Mouse (Mus musculus) left cerebral cortex, postnatal 25 days (tissue): ENCODE data around the gene Mfsd4b1. TPM values are rescaled to one million over a fixed set of nuclear protein-coding genes. Genes with fewer than 3 reads are reported as not detected.
"Not testable (repeated sequence)": the region's sequence is repeated elsewhere in the genome, so short reads cannot be mapped to it uniquely, and the experiment has no call there.

ENCODE experiments used
- DNase-seq, 2 experiments: peaks; one replicate each; pipeline ENCODE4 v3.0.0; 2022; ENCODE audit warnings: low spot score in 2 of 2, mixed read lengths in 1 of 2
- intact Hi-C: fragments of 180-260 bp; cut with DNase I; formaldehyde crosslinking; loops from one replicate; pipeline ENCODE4 v1.15.1; 2025
- total RNA-seq, 2 experiments: library from RNA; stranded (reverse); gene quantifications; 2 replicates each; pipeline ENCODE4 v1.2.3; 2021

The Mfsd4b1 gene
- total RNA-seq, 2 experiments from 2014 or later: 0.57 to 0.87 TPM

DNA sequence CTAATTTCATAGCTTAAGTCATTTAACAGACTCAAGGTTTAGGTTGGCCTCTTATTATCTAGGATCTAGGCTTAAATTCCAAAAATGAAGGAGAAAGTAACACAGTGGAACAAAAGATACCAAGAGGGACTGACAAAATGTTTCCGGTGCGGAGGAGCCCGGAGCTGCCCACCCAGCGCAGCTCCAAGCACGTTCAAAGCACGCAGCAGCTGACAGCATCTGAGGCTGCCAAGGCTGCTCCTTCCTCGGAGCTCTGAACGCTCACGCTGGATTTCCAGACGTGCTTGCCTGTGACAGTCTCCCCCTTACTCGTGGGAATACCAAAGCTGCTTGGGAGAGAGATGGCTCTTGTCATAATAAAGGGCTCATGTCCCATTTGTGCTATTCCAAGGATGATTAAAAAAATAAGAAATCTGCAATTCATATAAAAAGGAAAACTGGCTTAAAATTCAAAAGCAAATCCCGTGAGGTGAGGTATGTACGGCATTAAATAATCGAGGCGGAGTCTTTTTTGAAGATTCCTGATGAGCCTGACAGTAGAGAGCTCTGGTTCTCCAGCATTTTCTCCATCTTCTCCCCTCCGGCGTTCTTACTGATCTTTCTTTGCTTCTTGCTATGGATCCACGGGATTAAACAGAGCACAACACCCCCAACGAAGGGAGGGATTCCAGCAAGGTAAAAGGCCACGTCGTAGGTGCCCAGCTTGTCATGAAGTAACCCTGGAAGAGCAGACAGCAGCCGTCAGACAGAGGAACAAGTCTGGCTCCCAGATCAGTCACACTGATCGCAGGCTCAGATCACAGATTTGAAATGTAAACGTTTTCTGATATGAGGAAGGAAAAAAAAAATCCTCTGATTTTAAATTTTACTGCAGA, 11.9 kb upstream of the Mfsd4b1 start:
- DNase-seq: peak; percentile 59 to 81
- intact Hi-C loops: no loop called here

DNA sequence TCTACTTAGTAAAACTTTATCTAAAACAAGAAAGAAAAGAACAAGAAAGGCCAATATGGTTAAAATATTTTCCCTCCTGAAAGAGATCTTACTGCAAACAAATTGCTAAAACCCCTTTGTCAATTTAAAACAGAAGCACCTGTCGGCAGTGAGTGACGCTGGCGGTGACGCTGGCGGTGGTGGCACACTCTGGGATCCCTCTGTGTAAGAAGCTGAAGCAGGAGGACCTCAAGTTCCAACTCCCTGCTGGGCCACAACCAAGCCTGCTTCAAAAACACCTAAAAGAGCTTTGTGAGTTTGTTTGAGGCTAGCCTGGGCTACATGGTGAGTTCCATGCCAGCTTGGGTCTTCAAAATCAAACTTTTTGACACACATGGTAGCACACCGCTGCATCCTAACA, 9.9 kb upstream of the Mfsd4b1 start:
- intact Hi-C loops: no loop called here
- DNase-seq: no peak

- no peak for DNase-seq
- intact Hi-C loops: no loop called here
Measured at GRCm38 (mm10) chr10:40032897-40033296, 7.8 kb upstream of the Mfsd4b1 start.

DNA sequence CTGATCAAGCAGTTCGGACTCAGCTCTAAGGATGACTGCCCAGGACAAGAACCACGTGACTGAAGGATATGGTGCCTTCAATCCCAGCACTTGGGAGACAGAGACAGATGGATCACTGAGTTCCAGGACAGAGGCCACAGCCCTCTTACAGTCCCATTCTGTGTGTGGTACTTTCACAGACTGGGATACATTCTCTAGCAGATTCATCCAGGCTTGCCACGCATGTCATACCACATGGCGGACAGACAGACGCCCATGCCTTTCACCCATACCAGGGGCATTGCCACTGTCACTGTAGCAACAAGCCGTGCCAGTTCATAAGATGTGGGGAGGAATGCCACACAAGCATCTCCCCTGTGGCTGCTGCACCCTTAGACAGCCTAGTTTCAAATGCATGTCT, 5.6 kb upstream of the Mfsd4b1 start:
- DNase-seq: no peak
- intact Hi-C loops: no loop called here

GRCm38 (mm10) chr10:40029610-40030009, 4.5 kb upstream of the Mfsd4b1 start:
- intact Hi-C loops: no loop called here
- DNase-seq: no peak

GRCm38 (mm10) chr10:40028091-40028490, 3.0 kb upstream of the Mfsd4b1 start:
- intact Hi-C loops: no loop called here
- no peak for DNase-seq

- no peak for DNase-seq
- intact Hi-C loops: no loop called here
Measured at GRCm38 (mm10) chr10:40026546-40026945, 1.5 kb upstream of the Mfsd4b1 start.

GRCm38 (mm10) chr10:40025560-40025959, 492 bp upstream of the Mfsd4b1 start:
- intact Hi-C loops: no loop called here
- no peak for DNase-seq

DNA sequence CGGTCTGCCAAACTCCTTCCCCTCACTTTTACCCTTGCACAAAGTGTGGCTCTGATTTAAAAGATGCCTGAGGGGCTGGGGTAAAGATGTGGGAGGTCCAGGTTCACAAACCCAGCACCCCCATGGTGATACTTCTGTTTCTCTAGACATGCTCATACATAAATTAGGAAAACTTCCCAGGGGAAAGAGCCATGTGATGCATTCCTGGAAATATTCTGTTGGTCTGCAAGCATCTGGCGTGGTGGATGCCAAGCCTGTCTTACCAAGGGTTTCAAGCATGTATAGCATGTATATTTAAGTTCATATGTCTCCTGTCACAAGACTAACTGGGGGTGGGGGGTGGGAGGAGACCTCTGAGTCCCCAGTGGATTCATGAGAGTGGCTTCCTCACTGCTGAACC, 4.7 kb downstream of the Mfsd4b1 start:
- DNase-seq: no peak
- intact Hi-C loops: no loop called here

GRCm38 (mm10) chr10:40019492-40019891, 5.6 kb downstream of the Mfsd4b1 start:
- intact Hi-C loops: no loop called here
- DNase-seq: no peak

- intact Hi-C loops: no loop called here
- DNase-seq: no peak
Measured at GRCm38 (mm10) chr10:40018261-40018860, 6.7 kb downstream of the Mfsd4b1 start.

DNA sequence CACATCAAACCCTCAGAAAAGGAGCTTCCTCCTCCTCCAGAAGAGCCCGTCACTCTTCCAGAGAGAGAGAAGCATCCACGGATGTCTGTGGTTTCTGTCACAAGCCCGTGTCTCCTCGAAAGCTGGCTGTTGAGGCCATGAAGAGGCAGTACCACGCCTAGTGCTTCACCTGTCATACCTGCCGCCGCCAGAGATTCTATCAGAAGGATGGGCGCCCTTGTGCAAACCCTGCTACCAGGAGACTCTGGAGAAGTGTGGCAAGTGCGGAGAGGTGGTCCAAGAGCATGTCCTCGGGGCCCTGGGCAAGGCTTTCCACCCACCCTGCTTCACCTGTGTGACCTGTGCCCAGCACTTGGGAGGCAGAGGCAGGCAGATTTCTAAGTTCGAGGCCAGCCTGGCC, 15.5 kb downstream of the Mfsd4b1 start:
- intact Hi-C loops: no loop called here
- DNase-seq: no peak

GRCm38 (mm10) chr10:40008847-40009246, 16.2 kb downstream of the Mfsd4b1 start:
- DNase-seq, intact Hi-C loops: not testable (repeated sequence)

DNA sequence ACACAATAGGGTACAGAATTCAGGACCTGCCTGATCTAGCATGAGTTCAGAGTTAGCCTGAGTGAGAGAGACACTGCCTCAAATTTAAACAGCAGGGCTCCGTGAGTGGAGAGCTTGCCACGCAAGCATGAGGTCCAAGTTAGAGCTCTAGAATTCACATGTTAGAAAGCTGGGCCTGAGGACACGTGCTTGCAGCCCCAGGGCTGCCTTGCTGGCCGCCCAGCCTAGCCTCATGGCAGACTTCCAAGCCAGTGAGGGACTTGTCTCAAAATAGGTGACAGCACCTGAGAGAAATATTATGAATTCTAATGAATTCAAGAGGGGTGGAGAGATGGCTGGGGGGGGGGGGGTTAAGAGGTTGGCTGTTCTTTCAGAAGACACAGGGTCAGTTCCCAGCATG, 17.1 kb downstream of the Mfsd4b1 start:
- intact Hi-C loops: no loop called here
- no peak for DNase-seq

DNA sequence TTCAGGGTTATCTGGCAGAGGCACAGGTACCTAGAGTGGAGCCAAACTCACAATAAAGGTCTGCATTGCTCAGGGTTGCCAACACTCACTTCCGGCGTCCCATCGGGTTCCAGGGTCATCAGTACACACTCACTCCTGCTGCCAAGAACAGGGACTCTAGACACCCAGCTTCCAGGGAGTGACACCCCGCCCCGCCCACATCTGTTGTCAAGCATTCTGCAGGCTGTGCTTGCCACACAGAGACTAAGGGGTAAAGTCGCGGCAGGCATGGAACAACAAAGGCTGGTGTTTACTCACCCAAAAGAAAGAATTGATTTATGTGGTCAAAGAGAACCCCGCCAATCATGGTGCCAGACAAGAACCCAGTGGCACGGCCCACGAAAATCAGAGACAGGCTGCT, 18.1 kb downstream of the Mfsd4b1 start:
- no peak for DNase-seq
- intact Hi-C loops: no loop called here

DNA sequence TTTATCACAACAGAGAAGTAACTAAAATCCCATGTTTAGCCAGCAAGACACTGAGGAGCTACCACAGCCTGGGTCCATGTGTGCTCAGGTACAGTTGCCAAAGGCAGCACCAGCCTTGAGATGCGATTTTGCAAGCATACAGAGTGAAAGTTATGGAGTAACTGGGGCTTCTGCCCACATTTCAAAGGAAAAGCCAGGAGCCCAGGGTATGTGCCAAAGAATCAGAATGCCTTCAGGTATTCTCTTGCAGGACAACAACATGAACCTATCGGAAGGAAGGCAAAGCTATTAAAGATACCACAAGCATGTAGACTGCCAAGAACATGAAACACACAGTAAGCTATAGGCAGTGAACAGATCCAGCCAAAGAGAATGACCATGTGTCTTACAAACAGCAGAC, 24.3 kb downstream of the Mfsd4b1 start:
- intact Hi-C loops: no loop called here
- no peak for DNase-seq

GRCm38 (mm10) chr10:39991155-39991554, 33.9 kb downstream of the Mfsd4b1 start:
- no peak for DNase-seq
- intact Hi-C loops: no loop called here

GRCm38 (mm10) chr10:39986466-39986865, 38.6 kb downstream of the Mfsd4b1 start, which contains the start of gene Mfsd4b5:
Mfsd4b5 (minus strand) TSS chr10:39986646.
- no peak for DNase-seq
- intact Hi-C loops: no loop called here

- DNase-seq: no peak
- intact Hi-C loops: no loop called here
Measured at GRCm38 (mm10) chr10:39982604-39983003, 42.5 kb downstream of the Mfsd4b1 start.

DNA sequence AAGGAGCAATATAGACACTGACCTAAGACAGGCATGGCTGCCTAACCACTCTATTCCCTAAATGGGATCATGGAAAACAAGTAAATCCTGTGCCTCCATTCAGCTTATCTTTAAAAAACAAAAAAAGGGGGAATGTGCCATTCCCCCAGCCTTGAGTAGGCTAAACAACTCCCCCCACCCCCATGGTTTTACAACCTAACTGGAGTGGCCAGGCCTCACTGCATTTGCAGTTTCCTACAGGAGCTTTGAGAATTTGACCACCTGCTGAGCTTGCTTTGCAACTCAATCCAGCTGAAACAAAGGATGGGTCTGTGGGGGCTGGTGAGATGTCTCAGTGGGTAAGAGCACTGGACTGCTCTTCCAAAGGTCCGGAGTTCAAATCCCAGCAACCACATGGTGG, 46.8 kb downstream of the Mfsd4b1 start:
- intact Hi-C loops: no loop called here
- no peak for DNase-seq

- DNase-seq: no peak
- intact Hi-C loops: no loop called here
Measured at GRCm38 (mm10) chr10:39977346-39977745, 47.7 kb downstream of the Mfsd4b1 start.
